Comparison of ENCODE assay signal across 24 mouse cellular contexts in the genomic region with DNA sequence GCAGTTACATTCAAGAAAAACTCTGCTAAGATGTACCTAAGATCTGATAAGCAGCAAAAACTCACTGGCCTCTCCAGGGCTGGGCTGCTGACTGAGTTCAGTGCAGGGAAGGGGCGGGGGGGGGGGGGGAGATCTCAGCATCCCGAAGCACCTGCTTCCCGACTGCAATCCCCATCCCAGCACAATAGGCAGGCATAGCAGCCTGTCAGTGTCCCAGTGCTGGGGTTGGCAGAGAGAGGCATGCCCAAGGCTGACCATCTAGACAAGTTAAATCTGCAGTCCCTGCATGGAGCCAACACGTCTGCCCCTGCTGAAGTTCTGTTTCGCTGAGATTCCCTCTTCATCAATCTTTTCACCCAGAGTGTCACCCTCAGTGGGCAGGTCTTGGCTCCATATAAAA.
A peak's percentile ranks its signal among the peaks of the same experiment; 100 is the strongest.
DNase-seq lines count a peak whose midpoint lies in the region; ATAC-seq and TF ChIP-seq lines count a peak whose summit lies in the region.
"Had no signal": no experiment of that assay in that cellular context is flagged by ENCODE, and none has a peak within 500 bp of the region (broad histone marks: within the 10 kb centered on the region; RNA-seq: fewer than 3 reads in every experiment).

No protein-coding gene starts in this region.

- H3K4me3 ChIP-seq in forebrain, embryonic 13.5 days: no peak overlapping the region
- no peak overlapping the region for H3K4me3 ChIP-seq in forebrain, embryonic 11.5 days (ENCODE audit: low read depth, low read length)
- no peak overlapping the region for H3K4me3 ChIP-seq in neural tube, embryonic 12.5 days
- no peak overlapping the region for H3K4me3 ChIP-seq in hindbrain, postnatal 0 days (ENCODE audit: low read length)
- H3K4me3 ChIP-seq in kidney, embryonic 15.5 days (replicated peaks): no peak overlapping the region
- H3K4me3 ChIP-seq: embryonic facial prominence, embryonic 12.5 days; gastrocnemius, adult 2 months; heart, embryonic 13.5 days; layer of hippocampus, adult 2 months; left cerebral cortex, adult 2 months; megakaryocyte, embryonic 14.5 days had no signal

- no peak for TF ChIP-seq CTCF in hindbrain, postnatal 0 days (IDR thresholded peaks at IDR 0.05; ENCODE audit: low read depth)

- H3K9ac ChIP-seq in forebrain, embryonic 13.5 days: no peak overlapping the region
- no peak overlapping the region for H3K9ac ChIP-seq in forebrain, embryonic 11.5 days (ENCODE audit: low read length)
- H3K9ac ChIP-seq in neural tube, embryonic 12.5 days: no peak overlapping the region
- H3K9ac ChIP-seq in hindbrain, postnatal 0 days (replicated peaks; ENCODE audit: low read length): no peak overlapping the region
- no peak overlapping the region for H3K9ac ChIP-seq in kidney, embryonic 15.5 days
- H3K9ac ChIP-seq: embryonic facial prominence, embryonic 12.5 days; heart, embryonic 13.5 days; liver, postnatal 0 days had no signal

- ATAC-seq in forebrain, embryonic 13.5 days: peak; percentile 29; the same call in 1 of the 2 replicates
- ATAC-seq in forebrain, embryonic 11.5 days (replicated peaks; ENCODE audit: low FRiP score): no peak
- peak; percentile 30 for ATAC-seq in neural tube, embryonic 12.5 days (ENCODE audit: low FRiP score, low read depth)
- 0 out of 2 replicates have a peak, but pooled peaks have one; percentile 8 for ATAC-seq in hindbrain, postnatal 0 days
- no peak for ATAC-seq in kidney, embryonic 15.5 days (replicated peaks; ENCODE audit: low FRiP score)
- ATAC-seq: intestine, embryonic 16.5 days; liver, postnatal 0 days had no signal

- H3K27ac ChIP-seq in forebrain, embryonic 13.5 days: peak overlapping the region; percentile 44; the same call in 1 of the 2 replicates
- H3K27ac ChIP-seq in forebrain, embryonic 11.5 days (ENCODE audit: low read depth, low read length): no peak overlapping the region
- H3K27ac ChIP-seq in neural tube, embryonic 12.5 days: no peak overlapping the region
- H3K27ac ChIP-seq in hindbrain, postnatal 0 days: no peak overlapping the region
- H3K27ac ChIP-seq in kidney, embryonic 15.5 days: no peak overlapping the region
- H3K27ac ChIP-seq: gastrocnemius, adult 2 months; heart, embryonic 13.5 days; layer of hippocampus, adult 2 months; left cerebral cortex, adult 2 months had no signal

- H3K4me1 ChIP-seq in forebrain, embryonic 13.5 days: peaks cover 17% of the 10 kb centered on the region
- H3K4me1 ChIP-seq in forebrain, embryonic 11.5 days (replicated peaks; ENCODE audit: control insufficient read depth, insufficient read depth, low read length): no peaks in the 10 kb centered on the region
- peaks cover 9% of the 10 kb centered on the region; the same call in 1 of the 2 replicates for H3K4me1 ChIP-seq in neural tube, embryonic 12.5 days
- H3K4me1 ChIP-seq in hindbrain, postnatal 0 days (ENCODE audit: insufficient read depth, low read length): no peaks in the 10 kb centered on the region
- H3K4me1 ChIP-seq in kidney, embryonic 15.5 days: peaks cover 2% of the 10 kb centered on the region; the same call in 1 of the 2 replicates
- H3K4me1 ChIP-seq: heart, embryonic 13.5 days had no signal

- peaks cover 18% of the 10 kb centered on the region; the same call in 1 of the 2 replicates for H3K27me3 ChIP-seq in forebrain, embryonic 13.5 days
- H3K27me3 ChIP-seq in forebrain, embryonic 11.5 days (ENCODE audit: control insufficient read depth, insufficient read depth, low read length): 0 out of 2 replicates have a peak, but pooled peaks cover 2% of the 10 kb centered on the region
- H3K27me3 ChIP-seq in neural tube, embryonic 12.5 days (replicated peaks): peaks cover 5% of the 10 kb centered on the region; the same call in 1 of the 2 replicates
- H3K27me3 ChIP-seq in hindbrain, postnatal 0 days (ENCODE audit: insufficient read depth, low read length): no peaks in the 10 kb centered on the region
- H3K27me3 ChIP-seq in kidney, embryonic 15.5 days: peaks cover 31% of the 10 kb centered on the region

- no peaks in the 10 kb centered on the region for H3K9me3 ChIP-seq in forebrain, embryonic 13.5 days (replicated peaks)
- H3K9me3 ChIP-seq in forebrain, embryonic 11.5 days (ENCODE audit: control insufficient read depth, low read length): no peaks in the 10 kb centered on the region
- H3K9me3 ChIP-seq in neural tube, embryonic 12.5 days: no peaks in the 10 kb centered on the region
- H3K9me3 ChIP-seq in hindbrain, postnatal 0 days (ENCODE audit: low read length): no peaks in the 10 kb centered on the region
- H3K9me3 ChIP-seq in kidney, embryonic 15.5 days (replicated peaks): no peaks in the 10 kb centered on the region
- H3K9me3 ChIP-seq: embryonic facial prominence, embryonic 12.5 days; heart, embryonic 13.5 days; megakaryocyte, embryonic 14.5 days had no signal

- H3K36me3 ChIP-seq in forebrain, embryonic 13.5 days (ENCODE audit: poor library complexity, severe bottlenecking): no peaks in the 10 kb centered on the region
- no peaks in the 10 kb centered on the region for H3K36me3 ChIP-seq in forebrain, embryonic 11.5 days (ENCODE audit: control insufficient read depth, insufficient read depth, low read length)
- H3K36me3 ChIP-seq in neural tube, embryonic 12.5 days: no peaks in the 10 kb centered on the region
- H3K36me3 ChIP-seq in hindbrain, postnatal 0 days (ENCODE audit: insufficient read depth, low read length): no peaks in the 10 kb centered on the region
- H3K36me3 ChIP-seq in kidney, embryonic 15.5 days: no peaks in the 10 kb centered on the region
- H3K36me3 ChIP-seq: embryonic facial prominence, embryonic 12.5 days; heart, embryonic 13.5 days had no signal

- 32% methylated on average over 5 of the region's 5 CpGs for WGBS in forebrain, embryonic 13.5 days
- WGBS in forebrain, embryonic 11.5 days: 54% methylated on average over 5 of the region's 5 CpGs
- WGBS in neural tube, embryonic 12.5 days: 26% methylated on average over 5 of the region's 5 CpGs
- WGBS in hindbrain, postnatal 0 days: 22% methylated on average over 4 of the region's 5 CpGs
- 35% methylated on average over 4 of the region's 5 CpGs for WGBS in kidney, embryonic 15.5 days

- DNase-seq in forebrain, embryonic 11.5 days (ENCODE audit: low spot score): no peak
- no peak for DNase-seq in neural tube, embryonic 10.5 days (ENCODE audit: extremely low spot score, low spot score)
- DNase-seq in hindbrain, postnatal 0 days (ENCODE audit: low spot score): peak; percentile 23
- DNase-seq in adrenal gland, adult 18-20 months (ENCODE audit: low spot score in 2 of 2): no peak
- no peak for DNase-seq in spleen, postnatal 14 days (ENCODE audit: low spot score in 2 of 2)
- DNase-seq: adrenal gland, postnatal 10 days; cerebellum, adult 11-12 months; gastrocnemius, adult 2 months; heart, adult 11 months; heart, postnatal 36 days; kidney, postnatal 10 days; liver; liver, postnatal 0 days; lung, postnatal 14 days; thymus, postnatal 36 days had no signal

- no peak overlapping the region for H3K4me2 ChIP-seq in forebrain, embryonic 13.5 days
- no peak overlapping the region for H3K4me2 ChIP-seq in forebrain, embryonic 11.5 days (ENCODE audit: low read depth, low read length, severe bottlenecking)
- H3K4me2 ChIP-seq in neural tube, embryonic 12.5 days (replicated peaks): no peak overlapping the region
- H3K4me2 ChIP-seq in hindbrain, postnatal 0 days (ENCODE audit: low read depth, low read length): no peak overlapping the region
- H3K4me2 ChIP-seq in kidney, embryonic 15.5 days: no peak overlapping the region
- H3K4me2 ChIP-seq: embryonic facial prominence, embryonic 12.5 days; heart, embryonic 13.5 days had no signal

Comparison
In these comparisons a context has a peak if more than half of its experiments do, and no peak if none do; other contexts are left out.
1. ATAC-seq: peak in forebrain, embryonic 13.5 days (single experiment), neural tube, embryonic 12.5 days (single experiment) and hindbrain, postnatal 0 days (single experiment); none in forebrain, embryonic 11.5 days (single experiment) and kidney, embryonic 15.5 days (single experiment).